Mouse (Mus musculus) activated CD4-positive, CD25-positive, alpha-beta regulatory T cell, adult 4 months (primary cell): ENCODE results near the gene Barx1. TPM values are rescaled to one million over a fixed set of nuclear protein-coding genes. Genes with fewer than 3 reads are reported as not detected.

ENCODE experiments used
- polyA plus RNA-seq, 2 experiments: library from polyadenylated mRNA; unstranded; fragments of 100-300 nt; shearing (Covaris generic); gene quantifications; one replicate each; pipeline ENCODE4 v1.2.1; 2017

Barx1 gene
- polyA plus RNA-seq, 2 experiments from 2014 or later = not detected

Other genes starting within 250 kb of the Barx1 start
- gene Zfp169, start 149.5 kb upstream of the Barx1 start, polyA plus RNA-seq = 10 to 100 TPM; 11.4 to 14.6 TPM
- gene A830005F24Rik, start 149.4 kb upstream of the Barx1 start, polyA plus RNA-seq = 1 to 10 TPM; 6.5 to 6.8 TPM
- gene Ptpdc1, start 37.3 kb upstream of the Barx1 start, polyA plus RNA-seq = under 1 TPM; 0.22 to 0.50 TPM
- gene Phf2, start 208.1 kb downstream of the Barx1 start, polyA plus RNA-seq = 1 to 10 TPM; 3.1 to 3.3 TPM